ENCODE assay signal across 12 mouse cellular contexts in genomic region chr19:7276796-7277195, GRCm38 (mm10). TPM values are rescaled to one million over a fixed set of nuclear protein-coding genes. Genes with fewer than 3 reads are reported as not detected.
DNase-seq lines count a peak whose midpoint lies in the region; ATAC-seq and TF ChIP-seq lines count a peak whose summit lies in the region.
"Had no signal": no experiment of that assay in that cellular context is flagged by ENCODE, and none has a peak within 500 bp of the region (broad histone marks: within the 10 kb centered on the region; RNA-seq: fewer than 3 reads in every experiment).

No protein-coding gene starts in this region.

- WGBS in stomach, embryonic 16.5 days = 80% methylated on average over 7 of the region's 7 CpGs
- WGBS in stomach, postnatal 0 days = 65% methylated on average over 7 of the region's 7 CpGs
- 58% methylated on average over 7 of the region's 7 CpGs for WGBS in forebrain, embryonic 14.5 days
- 74% methylated on average over 7 of the region's 7 CpGs for WGBS in midbrain, embryonic 10.5 days
- WGBS in heart, embryonic 11.5 days (ENCODE audit: insufficient replicate concordance) = 71% methylated on average over 7 of the region's 7 CpGs

- peaks cover 24% of the 10 kb centered on the region for H3K4me1 ChIP-seq in stomach, embryonic 16.5 days (ENCODE audit: control insufficient read depth, insufficient read depth, low read length)
- no peaks in the 10 kb centered on the region; the same call in 1 of the 2 replicates for H3K4me1 ChIP-seq in stomach, postnatal 0 days (replicated peaks; ENCODE audit: control insufficient read depth, insufficient read depth)
- H3K4me1 ChIP-seq in forebrain, embryonic 14.5 days (ENCODE audit: control insufficient read depth, insufficient read depth, low read length) = peaks cover 28% of the 10 kb centered on the region
- H3K4me1 ChIP-seq in midbrain, embryonic 10.5 days = peaks cover 59% of the 10 kb centered on the region
- peaks cover 14% of the 10 kb centered on the region for H3K4me1 ChIP-seq in heart, embryonic 11.5 days (ENCODE audit: control insufficient read depth, insufficient read depth, low read length)

- H3K27me3 ChIP-seq in stomach, embryonic 16.5 days (ENCODE audit: control insufficient read depth, insufficient read depth, low read length) = no peaks in the 10 kb centered on the region
- no peaks in the 10 kb centered on the region for H3K27me3 ChIP-seq in stomach, postnatal 0 days (ENCODE audit: control insufficient read depth, insufficient read depth, low read length)
- no peaks in the 10 kb centered on the region for H3K27me3 ChIP-seq in forebrain, embryonic 14.5 days (replicated peaks; ENCODE audit: control insufficient read depth, insufficient read depth, low read length)
- no peaks in the 10 kb centered on the region for H3K27me3 ChIP-seq in midbrain, embryonic 10.5 days (ENCODE audit: low read depth, poor library complexity, severe bottlenecking)
- H3K27me3 ChIP-seq in heart, embryonic 11.5 days (ENCODE audit: control insufficient read depth, insufficient read depth, low read length) = no peaks in the 10 kb centered on the region
- H3K27me3 ChIP-seq: CH12.LX had no signal

- ATAC-seq in stomach, embryonic 16.5 days (ENCODE audit: insufficient read depth, low FRiP score) = no peak
- ATAC-seq in stomach, postnatal 0 days (ENCODE audit: low FRiP score, low TSS enrichment) = no peak
- no peak for ATAC-seq in forebrain, embryonic 14.5 days
- no peak for ATAC-seq in heart, embryonic 11.5 days (replicated peaks; ENCODE audit: insufficient number of reproducible peaks, low FRiP score, low TSS enrichment)

- H3K36me3 ChIP-seq in stomach, embryonic 16.5 days (ENCODE audit: control insufficient read depth, insufficient read depth, low read length) = peaks cover 26% of the 10 kb centered on the region
- peaks cover 31% of the 10 kb centered on the region for H3K36me3 ChIP-seq in stomach, postnatal 0 days (ENCODE audit: control insufficient read depth, insufficient read depth, low read length)
- H3K36me3 ChIP-seq in forebrain, embryonic 14.5 days (ENCODE audit: control insufficient read depth, insufficient read depth, low read length) = peaks cover 100% of the 10 kb centered on the region
- H3K36me3 ChIP-seq in midbrain, embryonic 10.5 days = peaks cover 98% of the 10 kb centered on the region
- peaks cover 40% of the 10 kb centered on the region for H3K36me3 ChIP-seq in heart, embryonic 11.5 days (ENCODE audit: control insufficient read depth, insufficient read depth, low read length)

- TF ChIP-seq EP300 in stomach, postnatal 0 days (optimal IDR thresholded peaks at IDR 0.05) = no peak

- DNase-seq in stomach, postnatal 0 days (ENCODE audit: low spot score) = no peak
- DNase-seq in forebrain, embryonic 14.5 days (ENCODE audit: low spot score) = peak; percentile 24
- no peak for DNase-seq in midbrain, embryonic 10.5 days (ENCODE audit: low spot score)
- no peak for DNase-seq in right cerebral cortex, postnatal 25 days
- no peak for DNase-seq in layer of hippocampus, postnatal 25 days (ENCODE audit: extremely low spot score in 1 of 2, low spot score in 1 of 2)
- DNase-seq in lung, postnatal 14 days = no peak
- DNase-seq: gastrocnemius, postnatal 25 days; kidney, adult 9 months; right cerebral cortex, adult 18-20 months had no signal

- no peak overlapping the region for H3K9ac ChIP-seq in stomach, embryonic 16.5 days (ENCODE audit: low read length)
- no peak overlapping the region for H3K9ac ChIP-seq in stomach, postnatal 0 days (ENCODE audit: low read length)
- no peak overlapping the region for H3K9ac ChIP-seq in forebrain, embryonic 14.5 days (ENCODE audit: low read length)
- no peak overlapping the region for H3K9ac ChIP-seq in heart, embryonic 11.5 days (ENCODE audit: low read depth, low read length)

- H3K4me2 ChIP-seq in stomach, embryonic 16.5 days (ENCODE audit: low read depth, low read length) = no peak overlapping the region
- H3K4me2 ChIP-seq in stomach, postnatal 0 days (replicated peaks; ENCODE audit: low read depth) = no peak overlapping the region
- no peak overlapping the region for H3K4me2 ChIP-seq in forebrain, embryonic 14.5 days (ENCODE audit: low read length)
- H3K4me2 ChIP-seq in heart, embryonic 11.5 days = no peak overlapping the region

- H3K27ac ChIP-seq in stomach, embryonic 16.5 days (ENCODE audit: low read length) = peak overlapping the region; percentile 19; the same call in 1 of the 2 replicates
- H3K27ac ChIP-seq in stomach, postnatal 0 days (replicated peaks) = no peak overlapping the region
- H3K27ac ChIP-seq in forebrain, embryonic 14.5 days (ENCODE audit: low read depth, low read length) = peak overlapping the region; percentile 89
- H3K27ac ChIP-seq in midbrain, embryonic 10.5 days (replicated peaks) = peak overlapping the region; percentile 77; the same call in 1 of the 2 replicates
- no peak overlapping the region for H3K27ac ChIP-seq in heart, embryonic 11.5 days (ENCODE audit: low read depth, low read length)

- H3K9me3 ChIP-seq in stomach, embryonic 16.5 days (replicated peaks; ENCODE audit: control insufficient read depth, low read length) = 0 out of 2 replicates have a peak, but pooled peaks cover 5% of the 10 kb centered on the region
- no peaks in the 10 kb centered on the region for H3K9me3 ChIP-seq in stomach, postnatal 0 days (ENCODE audit: control insufficient read depth, low read length)
- H3K9me3 ChIP-seq in forebrain, embryonic 14.5 days (replicated peaks; ENCODE audit: control insufficient read depth, low read length) = no peaks in the 10 kb centered on the region
- H3K9me3 ChIP-seq in midbrain, embryonic 10.5 days (replicated peaks) = no peaks in the 10 kb centered on the region
- no peaks in the 10 kb centered on the region for H3K9me3 ChIP-seq in heart, embryonic 11.5 days (replicated peaks; ENCODE audit: control insufficient read depth, low read length)

- no peak overlapping the region for H3K4me3 ChIP-seq in stomach, embryonic 16.5 days (replicated peaks; ENCODE audit: low read length)
- no peak overlapping the region for H3K4me3 ChIP-seq in stomach, postnatal 0 days (ENCODE audit: low read depth, low read length)
- H3K4me3 ChIP-seq in forebrain, embryonic 14.5 days (ENCODE audit: low read depth, low read length) = no peak overlapping the region
- H3K4me3 ChIP-seq in midbrain, embryonic 10.5 days = 0 out of 2 replicates have a peak overlapping the region, but pooled peaks have one; percentile 12
- no peak overlapping the region for H3K4me3 ChIP-seq in heart, embryonic 11.5 days (ENCODE audit: low read depth, low read length)

- no peak for TF ChIP-seq CTCF in stomach, postnatal 0 days (IDR thresholded peaks at IDR 0.05; ENCODE audit: low read depth)

RNA-seq across cellular contexts. Expression of gene Rcor2, which starts 9.7 kb away (rescaled TPM):
- 5.4 and 9.7 TPM in 2 replicates for polyA plus RNA-seq in stomach, embryonic 16.5 days (2015; fragmentation: Nextera tagmentation; extraction: Ambion mirVana)
- 2.2 and 2.4 TPM in 2 replicates for polyA plus RNA-seq in stomach, postnatal 0 days (2015; fragmentation: Nextera tagmentation; extraction: Ambion mirVana)
- 36.2 and 36.6 TPM in 2 replicates for polyA plus RNA-seq in forebrain, embryonic 14.5 days (2014; fragmentation: Nextera tagmentation; extraction: Ambion mirVana)
- polyA plus RNA-seq in midbrain, embryonic 10.5 days (2016; fragmentation: Nextera tagmentation; extraction: Ambion mirVana) = 62.2 and 73.1 TPM in 2 replicates
- 10 to 100 TPM; 17.4 to 20.0 TPM for total RNA-seq in layer of hippocampus, postnatal 25 days (2021)
- polyA plus RNA-seq in heart, embryonic 11.5 days (2014; fragmentation: Nextera tagmentation; extraction: Ambion mirVana) = 8.4 and 9.5 TPM in 2 replicates

RNA-seq across cellular contexts. Expression of gene Naa40, which starts 35.8 kb away (rescaled TPM):
- polyA plus RNA-seq in stomach, embryonic 16.5 days (2015; fragmentation: Nextera tagmentation; extraction: Ambion mirVana) = 46.9 and 50.4 TPM in 2 replicates
- 20.1 and 20.5 TPM in 2 replicates for polyA plus RNA-seq in stomach, postnatal 0 days (2015; fragmentation: Nextera tagmentation; extraction: Ambion mirVana)
- polyA plus RNA-seq in forebrain, embryonic 14.5 days (2014; fragmentation: Nextera tagmentation; extraction: Ambion mirVana) = 62.7 and 69.6 TPM in 2 replicates
- polyA plus RNA-seq in midbrain, embryonic 10.5 days (2016; fragmentation: Nextera tagmentation; extraction: Ambion mirVana) = 105 and 107 TPM in 2 replicates
- 10 to 100 TPM; 24.6 to 34.6 TPM for total RNA-seq in layer of hippocampus, postnatal 25 days (2021)
- 62.1 and 68.6 TPM in 2 replicates for polyA plus RNA-seq in heart, embryonic 11.5 days (2014; fragmentation: Nextera tagmentation; extraction: Ambion mirVana)

RNA-seq across cellular contexts. Expression of gene Cox8a, which starts 59.4 kb away (rescaled TPM):
- 986 and 1,009 TPM in 2 replicates for polyA plus RNA-seq in stomach, embryonic 16.5 days (2015; fragmentation: Nextera tagmentation; extraction: Ambion mirVana)
- polyA plus RNA-seq in stomach, postnatal 0 days (2015; fragmentation: Nextera tagmentation; extraction: Ambion mirVana) = 1,651 and 1,766 TPM in 2 replicates
- 772 and 935 TPM in 2 replicates for polyA plus RNA-seq in forebrain, embryonic 14.5 days (2014; fragmentation: Nextera tagmentation; extraction: Ambion mirVana)
- 895 and 900 TPM in 2 replicates for polyA plus RNA-seq in midbrain, embryonic 10.5 days (2016; fragmentation: Nextera tagmentation; extraction: Ambion mirVana)
- 1,000 to 10,000 TPM; 1,060 to 1,153 TPM for total RNA-seq in layer of hippocampus, postnatal 25 days (2021)
- polyA plus RNA-seq in heart, embryonic 11.5 days (2014; fragmentation: Nextera tagmentation; extraction: Ambion mirVana) = 1,752 and 1,771 TPM in 2 replicates

Comparison
In these comparisons a context has a peak if more than half of its experiments do, and no peak if none do; other contexts are left out.
1. H3K27ac ChIP-seq: peak in stomach, embryonic 16.5 days (single experiment), forebrain, embryonic 14.5 days (single experiment) and midbrain, embryonic 10.5 days (single experiment); none in stomach, postnatal 0 days (single experiment) and heart, embryonic 11.5 days (single experiment).